Mouse (Mus musculus) brain, embryonic 14.5 days (tissue): ENCODE data around the gene Oscp1. TPM values are rescaled to one million over a fixed set of nuclear protein-coding genes. Genes with fewer than 3 reads are reported as not detected.
A peak's percentile ranks its signal among the peaks of the same experiment; 100 is the strongest.
"Not testable (repeated sequence)": the region's sequence is repeated elsewhere in the genome, so short reads cannot be mapped to it uniquely, and the experiment has no call there.

Source experiments
- DNase-seq: peaks from one replicate; pipeline ENCODE4 v3.0.0-alpha.2; 2011; ENCODE audit warnings: low read depth
- CTCF ChIP-seq: fragments of 200-500 bp; IDR thresholded peaks from 2 replicates; pipeline ENCODE4 v1.5.1; 2012; ENCODE audit warnings: inconsistent platforms, mild to moderate bottlenecking, moderate library complexity, borderline replicate concordance; ENCODE audit not compliant: insufficient read depth, insufficient read length; ENCODE audit errors: extremely low read depth
- POLR2A ChIP-seq: fragments of 200-500 bp; IDR thresholded peaks from 2 replicates; pipeline ENCODE4 v1.6.1; 2012; ENCODE audit warnings: mild to moderate bottlenecking, inconsistent platforms, borderline replicate concordance; ENCODE audit not compliant: poor library complexity, insufficient read depth, insufficient read length, severe bottlenecking; ENCODE audit errors: extremely low read depth
- polyA plus RNA-seq: library from polyadenylated mRNA; depleted of rRNA; stranded (reverse); fragments of >200 nt; gene quantifications from 2 replicates; pipeline ENCODE4 v1.2.3, GENCODE M21; 2012

The Oscp1 gene
- polyA plus RNA-seq, 1 experiment = 14.7 TPM

DNA sequence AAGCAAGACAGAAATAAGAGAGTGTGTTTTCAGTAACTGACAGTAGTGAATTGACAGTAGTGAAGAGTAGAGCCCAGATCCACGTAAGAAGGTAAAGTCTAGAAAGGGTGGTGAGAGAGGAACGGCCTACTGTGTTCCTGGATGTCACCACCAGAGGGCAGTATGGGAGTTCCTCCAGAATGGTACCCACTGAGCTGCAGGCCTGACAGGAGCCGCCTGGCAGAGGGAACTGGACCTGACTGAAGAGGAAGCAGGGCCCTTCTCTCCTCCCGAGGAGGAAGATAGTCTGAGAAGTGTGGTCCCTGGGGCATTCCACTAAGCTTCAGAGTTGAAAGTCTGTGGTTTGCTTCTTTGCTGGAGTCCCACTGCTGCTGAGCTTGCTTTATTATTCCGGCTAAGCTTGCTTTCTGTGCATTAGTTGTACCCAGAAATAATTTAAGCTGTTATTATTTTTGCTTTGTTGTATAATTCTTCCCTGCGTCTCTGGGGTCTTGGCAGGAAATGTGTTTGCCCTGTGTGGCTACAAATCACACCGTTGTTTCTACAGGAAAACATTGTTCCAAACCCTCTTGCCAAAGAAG, 27.7 kb downstream of the Oscp1 start:
- DNase-seq = peak; percentile 90
- peak; percentile 93 for TF ChIP-seq CTCF
- TF ChIP-seq POLR2A = no peak

GRCm38 (mm10) chr4:126090101-126090847, 31.9 kb downstream of the Oscp1 start:
- TF ChIP-seq POLR2A (no peak), CTCF (no peak)
- no peak for DNase-seq

DNA sequence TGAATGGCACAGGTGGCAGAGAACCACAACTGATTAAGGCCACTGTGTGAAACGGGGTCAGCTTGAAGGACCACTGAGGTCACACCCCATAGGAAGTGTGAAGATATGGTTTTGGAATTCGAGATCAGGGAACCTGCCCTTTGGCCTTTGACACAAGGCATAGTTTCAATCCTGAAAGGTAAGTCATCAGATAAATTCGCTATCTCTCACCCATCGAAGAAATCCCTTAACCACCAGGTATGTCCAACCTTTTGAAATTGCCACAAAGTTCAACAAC, 32.4 kb downstream of the Oscp1 start:
- TF ChIP-seq POLR2A = no peak
- no peak for TF ChIP-seq CTCF
- DNase-seq = no peak

DNA sequence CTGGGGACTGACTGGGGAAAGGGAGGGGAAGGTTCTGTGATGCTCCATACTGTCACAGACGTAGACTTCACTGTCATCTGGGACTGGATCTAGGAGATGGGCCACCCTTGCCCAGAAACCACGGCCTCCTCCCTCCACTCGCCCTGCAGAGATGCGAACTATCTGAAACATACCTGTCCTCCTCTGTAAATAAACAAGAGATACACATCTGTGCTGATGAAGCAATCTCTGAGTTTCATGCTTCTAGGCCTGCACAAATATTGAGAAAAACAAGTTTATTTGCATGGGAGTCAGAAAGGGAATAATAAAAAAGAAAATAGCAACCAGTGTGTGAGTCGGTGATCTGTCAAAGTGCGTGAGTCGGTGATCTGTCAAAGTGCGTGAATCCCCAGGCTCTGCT, 33.5 kb downstream of the Oscp1 start:
- no peak for DNase-seq
- TF ChIP-seq CTCF = no peak
- TF ChIP-seq POLR2A = no peak

- not testable (repeated sequence) for DNase-seq
These were observed 37.5 kb downstream of the Oscp1 start for GRCm38 (mm10) chr4:126095622-126096430.

- peak; percentile 99 for DNase-seq
- peak; percentile 48; the same call in 1 of the 2 replicates for TF ChIP-seq POLR2A
- TF ChIP-seq CTCF = no peak
These were observed 38.2 kb downstream of the Oscp1 start, which contains the start of gene Lsm10 for GRCm38 (mm10) chr4:126096464-126097111. Gene Lsm10, plus strand, starts transcription at chr4:126096623.

GRCm38 (mm10) chr4:126097711-126098253, 39.4 kb downstream of the Oscp1 start:
- TF ChIP-seq CTCF = no peak
- no peak for TF ChIP-seq POLR2A

GRCm38 (mm10) chr4:126099365-126099764, 41.0 kb downstream of the Oscp1 start:
- DNase-seq = no peak
- TF ChIP-seq POLR2A = no peak
- no peak for TF ChIP-seq CTCF

More at GRCm38 (mm10) chr4:126097711-126098253, 39.4 kb downstream of the Oscp1 start:
- no peak for DNase-seq

- no peak for DNase-seq
These were observed 42.4 kb downstream of the Oscp1 start for GRCm38 (mm10) chr4:126100764-126101163.

DNA sequence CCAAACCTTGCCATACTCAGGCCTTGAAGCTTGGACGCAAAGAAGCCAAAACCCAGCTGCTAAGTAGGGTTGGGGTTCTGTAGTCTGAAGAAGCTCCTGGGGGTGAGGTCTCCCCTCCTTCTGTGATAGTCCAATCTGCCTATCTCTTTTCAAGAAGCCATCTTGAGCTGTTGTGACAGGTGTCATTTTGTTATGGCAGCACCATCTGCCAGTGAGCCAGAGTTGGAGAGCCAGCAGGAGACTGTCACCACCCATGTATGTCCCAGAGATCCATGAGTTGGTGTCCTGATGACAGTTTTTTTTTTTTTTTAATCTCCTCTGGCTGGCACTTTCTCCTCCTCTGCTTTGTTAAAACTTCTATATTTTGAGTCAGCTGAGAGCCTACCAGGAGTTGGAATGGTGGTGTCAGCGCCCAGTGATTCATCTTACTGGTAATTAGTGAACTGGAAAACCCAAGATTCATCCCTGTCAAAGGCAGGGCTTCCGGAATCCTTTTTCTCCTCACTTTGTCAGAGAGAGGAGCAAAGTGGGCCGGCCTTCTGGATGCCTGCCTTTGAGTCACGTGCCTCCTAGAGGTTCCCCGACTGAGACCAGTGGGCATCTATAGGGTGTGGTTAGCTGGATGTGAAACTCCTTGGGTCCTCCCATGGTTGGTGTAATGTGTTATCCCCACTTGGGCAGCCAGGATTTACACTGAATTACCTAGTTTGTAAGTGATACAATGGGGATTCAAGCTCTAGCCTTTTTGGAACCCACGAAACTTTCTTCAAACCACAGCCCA, 43.9 kb downstream of the Oscp1 start:
- no peak for TF ChIP-seq POLR2A
- DNase-seq = peak; percentile 83

More at GRCm38 (mm10) chr4:126100764-126101163, 42.4 kb downstream of the Oscp1 start:
- TF ChIP-seq CTCF (no peak), POLR2A (no peak)

- TF ChIP-seq POLR2A (no peak), CTCF (no peak)
- peak; percentile 89 for DNase-seq
These were observed 44.8 kb downstream of the Oscp1 start for GRCm38 (mm10) chr4:126103057-126103581.

DNA sequence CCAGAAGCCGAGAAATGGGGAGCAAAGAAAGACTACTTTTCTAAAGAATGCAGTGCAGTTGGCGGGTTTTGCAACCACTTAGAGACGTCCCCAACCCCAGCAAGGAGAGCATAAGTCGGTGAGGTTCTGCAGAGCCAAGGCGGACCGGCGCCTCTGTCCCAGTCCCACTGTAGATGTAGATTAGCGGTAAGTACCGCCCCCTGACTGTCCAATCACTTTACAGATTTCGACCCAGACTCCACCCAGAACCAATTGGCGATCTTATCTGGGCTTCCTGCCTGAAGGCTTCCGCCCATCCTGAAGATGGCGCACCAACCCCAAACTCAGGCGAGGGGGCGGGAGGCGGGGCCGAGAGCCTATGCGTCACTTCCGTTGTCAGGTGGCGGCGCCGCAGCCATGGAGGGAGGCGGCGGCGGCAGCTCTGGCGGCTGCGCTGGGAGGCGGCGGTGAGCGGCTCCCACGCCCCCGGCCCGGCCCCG, 45.3 kb downstream of the Oscp1 start, which contains the start of gene Stk40:
TSS of gene Stk40 (plus strand) at position 368 of the 479 bp plus-strand sequence.
- DNase-seq = peak; percentile 99
- TF ChIP-seq POLR2A = peak; percentile 94
- peak; percentile 63 for TF ChIP-seq CTCF
